Mouse (Mus musculus): Measurements from ENCODE around the gene Dohh.
A peak's percentile ranks its signal among the peaks of the same experiment; 100 is the strongest.

Gene Dohh

GRCm38 (mm10) chr10:81383802-81384604 is at the start of gene Dohh, which contains the start of gene Gm48551:
Gene Dohh, plus strand, starts transcription at chr10:81384428.
Gene Gm48551, plus strand, starts transcription at chr10:81384466.
- peak; percentile 97 for DNase-seq (ENCODE audit: low read depth, low spot score)

- DNase-seq (ENCODE audit: low read depth, low spot score): no peak
Observed at GRCm38 (mm10) chr10:81335393-81336340, 48.6 kb upstream of the Dohh start.

GRCm38 (mm10) chr10:81336558-81336957 is 47.7 kb upstream of the Dohh start:
- DNase-seq (ENCODE audit: low read depth, low spot score): no peak

GRCm38 (mm10) chr10:81340551-81341332 is 43.5 kb upstream of the Dohh start:
- DNase-seq (ENCODE audit: low read depth, low spot score): no peak

GRCm38 (mm10) chr10:81341333-81341949 is 42.8 kb upstream of the Dohh start:
- DNase-seq (ENCODE audit: low read depth, low spot score): peak; percentile 54

- DNase-seq (ENCODE audit: low read depth, low spot score): no peak
Observed at GRCm38 (mm10) chr10:81342686-81343505, 41.3 kb upstream of the Dohh start, which contains the start of gene Gipc3. Gene Gipc3, minus strand, starts transcription at chr10:81343266.

GRCm38 (mm10) chr10:81344421-81345161 is 39.6 kb upstream of the Dohh start:
- DNase-seq (ENCODE audit: low read depth, low spot score): no peak

- DNase-seq (ENCODE audit: low read depth, low spot score): no peak
Observed at GRCm38 (mm10) chr10:81345162-81345534, 39.1 kb upstream of the Dohh start.

- peak; percentile 42 for DNase-seq (ENCODE audit: low read depth, low spot score)
Observed at GRCm38 (mm10) chr10:81346453-81347067, 37.7 kb upstream of the Dohh start.

- no peak for DNase-seq (ENCODE audit: low read depth, low spot score)
Observed at GRCm38 (mm10) chr10:81349146-81349545, 35.1 kb upstream of the Dohh start.

- no peak for DNase-seq (ENCODE audit: low read depth, low spot score)
Observed at GRCm38 (mm10) chr10:81349961-81350350, 34.3 kb upstream of the Dohh start.

- peak; percentile 97 for DNase-seq (ENCODE audit: low read depth, low spot score)
Observed at GRCm38 (mm10) chr10:81350351-81351063, 33.7 kb upstream of the Dohh start, which contains the start of gene Hmg20b. Gene Hmg20b, minus strand, starts transcription at chr10:81350480.

- DNase-seq (ENCODE audit: low read depth, low spot score): no peak
Observed at GRCm38 (mm10) chr10:81351678-81352291, 32.4 kb upstream of the Dohh start.

- DNase-seq (ENCODE audit: low read depth, low spot score): no peak
Observed at GRCm38 (mm10) chr10:81354738-81355477, 29.3 kb upstream of the Dohh start.

- no peak for DNase-seq (ENCODE audit: low read depth, low spot score)
Observed at GRCm38 (mm10) chr10:81355533-81355932, 28.7 kb upstream of the Dohh start.

GRCm38 (mm10) chr10:81356352-81356990 is 27.8 kb upstream of the Dohh start:
- DNase-seq (ENCODE audit: low read depth, low spot score): no peak

All from retina, postnatal 7 days (tissue).